Mouse (Mus musculus): ENCODE results near the gene Znrf1.

DNA sequence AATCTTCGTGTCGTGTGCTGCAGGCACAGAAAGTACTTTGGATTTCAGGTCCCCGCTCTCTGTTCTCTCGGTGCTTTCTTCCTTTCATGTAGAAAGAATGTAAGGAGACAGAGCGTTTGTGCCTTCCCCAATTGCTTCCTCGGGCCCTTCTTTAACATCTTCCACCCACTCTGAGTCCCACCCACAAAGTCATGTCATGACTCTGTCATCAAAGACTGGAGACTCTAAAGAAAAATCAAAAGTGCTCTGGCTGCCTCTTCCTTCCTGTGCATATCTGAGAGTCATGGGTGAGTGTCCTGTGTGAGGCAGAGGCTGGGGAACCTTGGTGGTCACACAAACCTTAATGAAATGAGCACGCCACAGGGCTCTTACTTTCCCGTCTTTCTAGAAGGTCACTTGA lies 8.7 kb upstream of the Znrf1 start:
- TF ChIP-seq POLR2A (IDR thresholded peaks at IDR 0.05; ENCODE audit: borderline replicate concordance, low read depth, low read length) = no peak
- TF ChIP-seq CTCF (IDR thresholded peaks at IDR 0.05; ENCODE audit: low read depth, low read length) = no peak

All from bone marrow macrophage, adult 2 months (primary cell).